Mouse (Mus musculus) G1E (cell line): ENCODE measurements around the gene Gucy2c.

Experiments
- CTCF ChIP-seq: IDR thresholded peaks from 2 replicates; pipeline ENCODE4 v1.5.1; 2012; ENCODE audit warnings: low read depth, low read length, inconsistent platforms, mixed read lengths
- GATA1 ChIP-seq: IDR thresholded peaks from 2 replicates; pipeline ENCODE4 v1.6.1; 2012; ENCODE audit warnings: borderline replicate concordance, low read length, inconsistent platforms, mixed read lengths
- POLR2AphosphoS5 ChIP-seq: IDR thresholded peaks from 2 replicates; pipeline ENCODE4 v1.6.1; 2012; ENCODE audit warnings: low read depth, low read length, inconsistent platforms; ENCODE audit not compliant: insufficient replicate concordance
- TAL1 ChIP-seq: conservative IDR thresholded peaks from 2 replicates; pipeline ENCODE4 v1.6.1; 2012; ENCODE audit warnings: low read depth, low read length, inconsistent platforms, mixed read lengths

DNA sequence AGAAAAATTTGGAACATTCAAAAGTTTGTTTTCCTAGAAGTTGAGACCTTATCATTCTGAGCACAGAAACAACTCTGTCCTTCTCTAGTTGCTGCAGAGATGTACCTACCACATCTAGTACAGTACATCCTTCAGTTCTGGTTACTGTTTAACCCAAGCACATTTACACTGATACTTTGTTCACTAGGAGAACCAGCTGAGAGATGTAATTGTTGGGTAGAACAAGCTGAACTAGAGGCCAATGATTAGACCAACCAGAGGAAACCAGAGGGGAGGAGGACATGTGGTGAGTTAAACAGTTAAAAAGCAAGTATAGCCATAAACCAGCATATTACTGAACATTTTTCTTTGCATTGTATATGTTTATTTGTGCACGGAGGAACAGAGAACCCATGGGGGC lies 5.2 kb downstream of the Gucy2c start:
- TF ChIP-seq CTCF (no peak), GATA1 (no peak), POLR2AphosphoS5 (no peak), TAL1 (no peak)
